Mouse (Mus musculus): Measurements from ENCODE around the gene Arrdc3. TPM values are rescaled to one million over a fixed set of nuclear protein-coding genes. Genes with fewer than 3 reads are reported as not detected.
"Not testable (repeated sequence)": the region's sequence is repeated elsewhere in the genome, so short reads cannot be mapped to it uniquely, and the experiment has no call there.

The Arrdc3 gene
- total RNA-seq (2015; ENCODE audit: low replicate concordance) (111 and 115 TPM in 2 replicates), total RNA-seq (2017; ENCODE audit: low replicate concordance) (177 and 199 TPM in 2 replicates)

GRCm38 (mm10) chr13:80883190-80883589 is at the start of gene Arrdc3:
TSS of gene Arrdc3 (plus strand) at chr13:80883384.
- ATAC-seq (replicated peaks; ENCODE audit: low FRiP score, poor library complexity, severe bottlenecking) = peak; percentile 46

GRCm38 (mm10) chr13:80862215-80862614 is 21.0 kb upstream of the Arrdc3 start:
- ATAC-seq (replicated peaks; ENCODE audit: low FRiP score, poor library complexity, severe bottlenecking) = no peak

- no peak for ATAC-seq (replicated peaks; ENCODE audit: low FRiP score, poor library complexity, severe bottlenecking)
These were observed 19.0 kb upstream of the Arrdc3 start for GRCm38 (mm10) chr13:80864195-80864594.

GRCm38 (mm10) chr13:80875126-80875525 is 8.1 kb upstream of the Arrdc3 start:
- no peak for ATAC-seq (replicated peaks; ENCODE audit: low FRiP score, poor library complexity, severe bottlenecking)

GRCm38 (mm10) chr13:80880756-80881155 is 2.4 kb upstream of the Arrdc3 start:
- no peak for ATAC-seq (replicated peaks; ENCODE audit: low FRiP score, poor library complexity, severe bottlenecking)

GRCm38 (mm10) chr13:80881722-80882500 is 1.3 kb upstream of the Arrdc3 start:
- peak; percentile 48 for ATAC-seq (replicated peaks; ENCODE audit: low FRiP score, poor library complexity, severe bottlenecking)

- peak; percentile 4; the same call in 1 of the 2 replicates for ATAC-seq (replicated peaks; ENCODE audit: low FRiP score, poor library complexity, severe bottlenecking)
These were observed 458 bp upstream of the Arrdc3 start for GRCm38 (mm10) chr13:80882716-80883135.

- ATAC-seq (replicated peaks; ENCODE audit: low FRiP score, poor library complexity, severe bottlenecking) = no peak
These were observed 629 bp downstream of the Arrdc3 start for GRCm38 (mm10) chr13:80883649-80884376.

GRCm38 (mm10) chr13:80884377-80884983 is 1.3 kb downstream of the Arrdc3 start:
- ATAC-seq (replicated peaks; ENCODE audit: low FRiP score, poor library complexity, severe bottlenecking) = peak; percentile 33

- ATAC-seq (replicated peaks; ENCODE audit: low FRiP score, poor library complexity, severe bottlenecking) = peak; percentile 73
These were observed 2.1 kb downstream of the Arrdc3 start for GRCm38 (mm10) chr13:80885103-80885833.

- ATAC-seq (replicated peaks; ENCODE audit: low FRiP score, poor library complexity, severe bottlenecking) = peak; percentile 31
These were observed 2.9 kb downstream of the Arrdc3 start for GRCm38 (mm10) chr13:80885834-80886663.

- no peak for ATAC-seq (replicated peaks; ENCODE audit: low FRiP score, poor library complexity, severe bottlenecking)
These were observed 3.6 kb downstream of the Arrdc3 start for GRCm38 (mm10) chr13:80886664-80887210.

GRCm38 (mm10) chr13:80887842-80888241 is 4.7 kb downstream of the Arrdc3 start:
- ATAC-seq (replicated peaks; ENCODE audit: low FRiP score, poor library complexity, severe bottlenecking) = no peak

GRCm38 (mm10) chr13:80894928-80895327 is 11.7 kb downstream of the Arrdc3 start:
- ATAC-seq (replicated peaks; ENCODE audit: low FRiP score, poor library complexity, severe bottlenecking) = not testable (repeated sequence)

- ATAC-seq (replicated peaks; ENCODE audit: low FRiP score, poor library complexity, severe bottlenecking) = no peak
These were observed 14.2 kb downstream of the Arrdc3 start for GRCm38 (mm10) chr13:80897411-80897810.

- no peak for ATAC-seq (replicated peaks; ENCODE audit: low FRiP score, poor library complexity, severe bottlenecking)
These were observed 14.9 kb downstream of the Arrdc3 start for GRCm38 (mm10) chr13:80898095-80898494.

- no peak for ATAC-seq (replicated peaks; ENCODE audit: low FRiP score, poor library complexity, severe bottlenecking)
These were observed 16.3 kb downstream of the Arrdc3 start for GRCm38 (mm10) chr13:80899435-80900029.

GRCm38 (mm10) chr13:80901432-80901831 is 18.2 kb downstream of the Arrdc3 start:
- ATAC-seq (replicated peaks; ENCODE audit: low FRiP score, poor library complexity, severe bottlenecking) = no peak

Measured in erythroblast, adult 5-6 weeks (primary cell).